Mouse (Mus musculus): Measurements from ENCODE around the gene Sesn2. TPM values are rescaled to one million over a fixed set of nuclear protein-coding genes. Genes with fewer than 3 reads are reported as not detected.

Gene Sesn2
- total and polyA plus RNA-seq, 3 experiments = 9.6 to 27.5 TPM; not detected in 1

GRCm38 (mm10) chr4:132513395-132514273, 3.3 kb upstream of the Sesn2 start:
- peak overlapping the region; percentile 95 for H3K9ac ChIP-seq (ENCODE audit: control insufficient read depth, low read depth, low read length, poor library complexity, severe bottlenecking)
- no peaks in the 10 kb centered on the region for H3K9me3 ChIP-seq (replicated peaks; ENCODE audit: insufficient read depth, low read length)
- peaks cover 24% of the 10 kb centered on the region for H3K79me2 ChIP-seq (ENCODE audit: control insufficient read depth, insufficient read depth, low read length, poor library complexity)
- H3K4me1 ChIP-seq (ENCODE audit: control insufficient read depth in 1 of 2, insufficient read depth in 2 of 2, low read length in 2 of 2) = peaks cover 17 to 19% of the 10 kb centered on the region in 2 experiments
- H3K4me3 ChIP-seq (ENCODE audit: control insufficient read depth in 1 of 2, insufficient read depth in 1 of 2, low read depth in 2 of 2, low read length in 2 of 2) = peak overlapping the region; percentile 30 to 58
- no peaks in the 10 kb centered on the region for H3K27me3 ChIP-seq (ENCODE audit: control insufficient read depth in 1 of 2, insufficient read depth in 2 of 2, low read length in 2 of 2)
- peaks cover 0 to 28% of the 10 kb centered on the region in 2 experiments; a peak in 2 of 4 replicates for H3K36me3 ChIP-seq (ENCODE audit: control insufficient read depth in 1 of 2, insufficient read depth in 2 of 2, low read length in 2 of 2)
- peak; percentile 96 for DNase-seq (ENCODE audit: low read depth, low spot score)
- peak overlapping the region; percentile 92 for H3K27ac ChIP-seq (ENCODE audit: control insufficient read depth, low read depth, low read length)
- TF ChIP-seq POLR2A (IDR thresholded peaks at IDR 0.05; ENCODE audit: control insufficient read depth in 1 of 2, insufficient read depth in 1 of 2, low read depth in 1 of 2, low read length in 2 of 2, poor library complexity in 1 of 2) (peak; percentile 63 to 71; a peak in 3 of 4 replicates), MAZ (IDR thresholded peaks at IDR 0.05; ENCODE audit: low read depth, low read length) (no peak), KAT2A (conservative IDR thresholded peaks at IDR 0.05; ENCODE audit: low read depth, low read length) (peak; percentile 51; the same call in 1 of the 2 replicates), RCOR1 (IDR thresholded peaks at IDR 0.05; ENCODE audit: low read depth, low read length) (no peak), ZKSCAN1 (IDR thresholded peaks at IDR 0.05; ENCODE audit: low read depth, low read length) (no peak), TAL1 (IDR thresholded peaks at IDR 0.05; ENCODE audit: low read length) (no peak), NRF1 (IDR thresholded peaks at IDR 0.05; ENCODE audit: insufficient read depth, low read depth, low read length, poor library complexity, severe bottlenecking) (no peak), TBP (IDR thresholded peaks at IDR 0.05; ENCODE audit: low read depth, low read length) (peak; percentile 79; the same call in 1 of the 2 replicates), CHD1 (IDR thresholded peaks at IDR 0.05; ENCODE audit: low read depth, low read length) (peak; percentile 74; the same call in 1 of the 2 replicates), POLR2AphosphoS5 (IDR thresholded peaks at IDR 0.05; ENCODE audit: borderline replicate concordance, low read depth, low read length) (peak; percentile 85), MYB (IDR thresholded peaks at IDR 0.05; ENCODE audit: low read depth, low read length) (no peak), ETS1 (IDR thresholded peaks at IDR 0.05; ENCODE audit: low read depth, low read length) (peak; percentile 81), RAD21 (IDR thresholded peaks at IDR 0.05; ENCODE audit: low read depth, low read length) (no peak), POLR2AphosphoS2 (IDR thresholded peaks at IDR 0.05; ENCODE audit: low read length) (peak; percentile 70; the same call in 1 of the 2 replicates), UBTF (IDR thresholded peaks at IDR 0.05; ENCODE audit: borderline replicate concordance, insufficient read depth, low read depth, low read length) (no peak), HCFC1 (IDR thresholded peaks at IDR 0.05; ENCODE audit: low read depth, low read length) (peak; percentile 63), ELF1 (IDR thresholded peaks at IDR 0.05; ENCODE audit: low read depth, low read length) (peak; percentile 76), E2F4 (IDR thresholded peaks at IDR 0.05; ENCODE audit: borderline replicate concordance, low read depth, low read length) (peak; percentile 51; the same call in 1 of the 2 replicates), ZMIZ1 (IDR thresholded peaks at IDR 0.05; ENCODE audit: low read depth, low read length) (peak; percentile 69), ZNF384 (IDR thresholded peaks at IDR 0.05; ENCODE audit: low read depth, low read length) (peak; percentile 94), NELFE (IDR thresholded peaks at IDR 0.05; ENCODE audit: low read depth, low read length) (peak; percentile 52), USF2 (IDR thresholded peaks at IDR 0.05; ENCODE audit: borderline replicate concordance in 1 of 2, insufficient read depth in 1 of 2, low read depth in 1 of 2, low read length in 2 of 2) (peak in 1 of 2 experiments; percentile 68; a peak in 2 of 4 replicates), USF1 (IDR thresholded peaks at IDR 0.05; ENCODE audit: low read depth, low read length) (peak; percentile 93), EP300 (IDR thresholded peaks at IDR 0.05; ENCODE audit: low read depth in 1 of 2, low read length in 2 of 2) (peak; percentile 53 to 84), MXI1 (IDR thresholded peaks at IDR 0.05; ENCODE audit: low read depth, low read length) (peak; percentile 92), ZC3H11A (IDR thresholded peaks at IDR 0.05; ENCODE audit: low read depth, low read length) (no peak), CTCF (IDR thresholded peaks at IDR 0.05 in 2 of 3, conservative IDR thresholded peaks at IDR 0.05 in 1 of 3; ENCODE audit: control insufficient read depth in 1 of 3, insufficient read depth in 1 of 3, low read depth in 2 of 3, low read length in 3 of 3, poor library complexity in 1 of 3, severe bottlenecking in 1 of 3) (no peak), MAX (IDR thresholded peaks at IDR 0.05; ENCODE audit: low read length) (peak; percentile 89), JUND (IDR thresholded peaks at IDR 0.05; ENCODE audit: low read depth, low read length) (no peak), TCF12 (IDR thresholded peaks at IDR 0.05; ENCODE audit: low read depth, low read length) (peak; percentile 73), BHLHE40 (IDR thresholded peaks at IDR 0.05; ENCODE audit: borderline replicate concordance, low read depth, low read length) (peak; percentile 86), CHD2 (IDR thresholded peaks at IDR 0.05; ENCODE audit: low read length) (peak; percentile 74), SMC3 (IDR thresholded peaks at IDR 0.05; ENCODE audit: low read depth, low read length) (peak; percentile 17; the same call in 1 of the 2 replicates), GABPA (IDR thresholded peaks at IDR 0.05; ENCODE audit: low read depth, low read length) (no peak), MYC (IDR thresholded peaks at IDR 0.05; ENCODE audit: low read depth, low read length) (peak; percentile 79)
